Mouse (Mus musculus) kidney, adult 18-20 months (tissue): ENCODE measurements around the gene Lsm6.
"Not testable (repeated sequence)": the region's sequence is repeated elsewhere in the genome, so short reads cannot be mapped to it uniquely, and the experiment has no call there.

Source experiments
- DNase-seq: peaks from one replicate; pipeline ENCODE4 v3.0.0; 2021

The Lsm6 gene

DNA sequence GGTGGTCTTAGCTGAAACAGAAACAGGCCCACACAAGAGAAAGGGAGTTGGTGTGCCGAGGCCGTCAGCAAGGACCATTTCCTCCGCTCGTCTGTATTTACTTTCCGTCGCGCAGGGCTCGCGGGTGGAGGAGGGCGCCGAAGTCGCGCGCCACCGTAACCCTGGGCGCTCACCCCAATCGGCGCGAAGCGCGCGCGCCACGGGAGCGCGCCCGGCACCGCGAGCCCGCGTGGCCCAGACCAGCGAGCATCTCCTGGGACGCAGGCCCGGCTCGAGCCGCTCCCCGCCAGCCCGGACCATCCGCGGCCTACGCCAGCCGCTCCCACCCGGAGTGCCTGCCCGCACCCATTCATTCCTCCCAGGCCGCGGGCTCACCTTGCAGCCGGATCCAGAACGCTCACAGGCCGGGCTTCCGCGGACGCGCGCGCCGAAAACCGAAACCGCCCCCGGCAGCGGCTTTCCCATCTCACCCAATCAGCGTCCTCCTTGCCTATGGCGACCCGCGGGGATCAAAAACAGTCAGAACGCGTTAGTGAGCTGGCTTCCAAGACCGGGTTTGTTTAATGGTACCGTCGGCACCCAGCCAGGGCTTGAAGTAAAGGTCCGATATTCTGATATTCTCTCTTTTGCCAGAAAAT lies at the start of gene Lsm6:
Gene Lsm6 (minus strand): TSS at position 468 of the 638 bp plus-strand sequence.
- DNase-seq, result peak; percentile 99

DNA sequence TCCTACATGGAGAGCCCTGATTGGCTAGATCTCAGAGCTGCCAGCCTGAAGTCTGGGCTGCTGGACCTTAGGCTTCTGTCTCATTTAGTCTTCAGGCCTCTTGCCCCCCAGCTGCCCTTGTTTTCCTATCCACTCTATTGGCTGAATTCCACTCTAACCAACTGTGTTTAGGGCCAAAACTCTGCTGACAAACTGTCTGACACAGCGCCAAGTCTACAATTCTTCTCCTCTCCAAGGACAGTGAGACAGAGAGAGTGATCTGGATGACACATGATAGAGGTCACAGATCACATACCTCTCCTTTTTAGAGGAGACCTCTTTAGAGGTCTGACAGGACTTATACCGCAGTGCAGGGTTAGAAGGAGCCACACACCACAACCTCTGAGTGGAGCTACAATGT lies 46.1 kb upstream of the Lsm6 start:
- DNase-seq, result no peak

DNA sequence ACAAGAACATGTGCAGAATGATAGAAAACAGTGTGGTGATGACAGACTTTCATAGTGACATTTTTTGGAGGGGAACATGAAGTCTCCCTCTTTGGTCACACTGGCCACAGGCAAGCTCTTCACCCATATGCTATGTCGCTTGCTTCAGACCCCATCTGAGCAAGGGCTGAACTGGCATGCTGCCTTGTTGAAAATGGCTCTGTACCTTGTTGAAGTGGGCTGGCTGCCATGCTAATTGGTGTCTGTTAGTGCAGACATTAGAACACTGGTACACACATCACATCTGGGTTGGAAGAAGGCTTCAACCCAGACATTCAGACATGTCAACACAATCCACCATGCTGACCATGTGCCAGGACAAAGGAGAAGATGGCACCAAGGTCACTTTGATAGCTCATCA lies 42.1 kb upstream of the Lsm6 start:
- no peak for DNase-seq

DNA sequence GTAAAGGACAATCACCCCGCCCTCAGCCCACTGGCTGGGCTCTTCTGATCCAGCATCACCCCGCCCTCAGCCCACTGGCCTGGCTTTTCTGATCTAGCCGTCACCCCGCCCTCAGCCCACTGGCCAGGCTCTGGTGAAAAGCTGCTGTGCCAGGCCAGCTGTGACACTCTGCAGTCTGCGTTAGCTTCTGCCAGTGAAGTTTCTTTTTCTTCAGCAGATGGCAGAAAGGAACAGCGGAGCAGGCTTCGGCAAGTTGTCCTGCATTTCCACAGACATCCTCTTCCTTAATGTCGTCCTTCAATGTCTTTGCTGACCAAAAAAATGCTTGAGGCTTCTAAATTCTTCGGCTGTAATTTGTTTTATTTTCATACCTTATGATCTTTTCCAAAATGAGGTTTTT lies 41.1 kb upstream of the Lsm6 start:
- no peak for DNase-seq

DNA sequence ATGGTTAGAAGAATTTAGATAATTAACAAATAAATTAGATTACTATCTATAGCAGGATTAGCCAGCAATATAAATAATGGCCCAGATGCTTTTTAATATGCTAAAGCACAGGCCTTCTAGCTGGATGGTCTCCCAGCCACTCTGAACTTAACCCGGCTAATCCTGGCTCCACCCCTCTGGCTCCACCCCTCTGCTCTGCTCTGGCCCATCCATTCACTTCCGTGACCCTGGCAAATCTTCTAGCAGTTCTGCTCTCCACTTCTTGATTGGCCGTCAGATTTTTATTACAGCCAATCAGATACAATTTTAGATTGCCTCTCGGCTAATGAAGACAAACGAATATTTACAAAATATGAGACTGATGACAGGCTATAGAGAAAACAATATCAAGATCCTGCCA lies 39.8 kb upstream of the Lsm6 start:
- no peak for DNase-seq

DNA sequence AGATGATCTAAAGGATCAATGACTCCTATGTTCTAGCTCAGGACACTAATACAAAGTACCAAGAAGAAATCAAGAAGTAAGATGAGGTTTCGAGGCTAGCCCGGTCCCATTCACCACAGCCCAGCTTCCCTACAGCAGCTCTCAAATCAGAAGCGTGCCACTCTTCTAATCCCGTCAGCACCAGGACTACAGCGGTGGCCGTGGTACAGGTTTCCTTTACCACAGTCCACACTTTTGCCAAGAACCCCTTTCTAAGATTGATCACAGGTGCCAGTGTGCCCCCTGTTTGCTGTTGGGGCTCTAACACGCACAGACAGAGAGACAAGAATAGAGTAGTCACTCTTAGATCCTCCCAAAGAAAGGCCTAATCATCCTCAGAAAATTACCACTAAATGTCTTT lies 36.5 kb upstream of the Lsm6 start:
- DNase-seq, result no peak

DNA sequence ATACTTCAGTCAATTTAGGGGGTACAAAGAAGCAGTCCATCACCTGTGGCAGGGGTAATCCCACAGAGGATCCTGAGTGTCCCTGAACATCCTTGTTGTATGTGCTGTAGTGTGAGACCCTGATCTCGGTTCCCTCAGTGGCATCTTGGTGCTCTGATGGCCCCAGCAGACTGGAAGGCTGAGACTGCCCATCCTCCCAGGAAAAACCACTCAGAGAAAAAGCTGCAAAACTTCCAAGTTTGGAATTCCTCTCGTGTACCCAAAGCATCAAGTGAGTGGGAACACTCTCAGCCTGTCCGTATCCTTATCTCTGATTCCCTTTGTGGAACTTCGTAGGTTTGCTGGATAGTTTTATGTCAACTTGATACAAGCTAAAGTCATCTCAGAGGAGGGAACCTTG lies 31.3 kb upstream of the Lsm6 start:
- no peak for DNase-seq

DNA sequence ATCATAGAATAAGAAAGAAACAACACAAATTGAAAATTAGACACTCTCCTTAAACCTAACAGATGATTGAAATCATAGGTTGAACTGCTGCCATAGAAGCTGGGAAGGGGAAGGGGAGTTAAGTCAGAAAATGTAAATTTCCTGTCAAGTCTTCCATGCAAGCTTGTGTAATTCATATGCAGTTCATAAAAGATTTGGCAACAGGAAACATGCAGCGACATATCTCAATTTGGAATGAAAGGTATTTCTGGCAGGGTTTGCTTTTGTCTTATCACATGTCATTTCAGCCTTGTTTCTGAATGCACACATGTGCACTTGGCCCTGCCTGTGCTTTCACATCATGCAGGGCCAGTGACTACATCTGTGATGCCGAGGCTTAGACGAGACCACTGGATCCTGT lies 26.3 kb upstream of the Lsm6 start:
- no peak for DNase-seq

DNA sequence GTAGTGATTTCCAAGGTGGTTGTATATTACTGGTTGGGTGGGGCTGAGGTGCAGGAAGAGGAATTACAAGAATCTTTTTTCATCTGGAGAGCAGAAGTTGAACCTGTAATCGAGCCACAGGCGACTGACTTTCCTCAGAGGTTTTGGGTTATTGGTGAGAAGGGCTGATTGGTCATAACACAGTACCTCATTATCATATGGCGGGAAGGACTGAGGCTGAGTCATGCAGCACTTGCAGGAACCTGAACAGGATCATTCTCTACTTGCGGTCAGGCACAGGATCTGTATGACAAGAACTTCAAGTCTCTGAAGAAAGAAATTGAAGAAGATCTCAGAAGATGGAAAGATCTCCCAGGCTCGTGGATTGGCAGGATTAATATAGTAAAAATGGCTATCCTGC lies 23.6 kb upstream of the Lsm6 start:
- no peak for DNase-seq

DNA sequence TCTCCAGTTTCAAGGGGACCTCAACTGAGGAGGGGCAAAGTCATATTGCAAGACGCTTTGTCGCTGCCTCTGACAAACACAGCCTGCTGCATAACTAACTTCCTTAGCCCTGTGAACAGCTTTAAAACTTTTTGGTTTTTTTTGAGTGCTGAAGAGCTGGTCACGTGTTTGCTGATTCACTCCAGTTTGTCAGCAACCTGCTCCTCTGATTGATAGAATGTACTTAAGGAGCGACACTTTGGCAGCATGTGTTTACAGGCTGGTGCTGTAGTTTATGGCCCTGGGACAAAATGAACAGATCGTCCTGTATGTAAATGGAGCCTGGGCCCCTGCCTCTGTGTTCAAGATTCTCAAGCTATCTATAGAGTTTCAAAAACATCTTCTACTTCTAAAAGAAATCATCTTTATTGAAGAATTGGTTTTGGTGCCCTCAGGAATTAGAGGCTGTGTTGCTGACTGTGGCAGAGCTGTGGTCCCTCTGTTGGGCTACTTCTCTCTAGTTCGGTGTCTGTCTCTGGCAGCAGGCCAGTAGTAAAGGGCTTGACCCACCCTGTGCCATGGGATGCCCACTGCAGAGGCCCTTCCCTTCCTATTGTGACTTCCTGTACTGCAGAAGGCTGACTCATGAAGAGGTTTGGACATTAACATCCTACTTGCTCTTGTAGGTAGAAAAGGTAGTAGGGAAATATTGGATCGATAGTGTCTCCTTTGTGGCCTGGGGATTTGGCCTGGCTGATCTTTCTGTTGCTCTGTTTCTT lies 17.9 kb upstream of the Lsm6 start:
- no peak for DNase-seq

DNA sequence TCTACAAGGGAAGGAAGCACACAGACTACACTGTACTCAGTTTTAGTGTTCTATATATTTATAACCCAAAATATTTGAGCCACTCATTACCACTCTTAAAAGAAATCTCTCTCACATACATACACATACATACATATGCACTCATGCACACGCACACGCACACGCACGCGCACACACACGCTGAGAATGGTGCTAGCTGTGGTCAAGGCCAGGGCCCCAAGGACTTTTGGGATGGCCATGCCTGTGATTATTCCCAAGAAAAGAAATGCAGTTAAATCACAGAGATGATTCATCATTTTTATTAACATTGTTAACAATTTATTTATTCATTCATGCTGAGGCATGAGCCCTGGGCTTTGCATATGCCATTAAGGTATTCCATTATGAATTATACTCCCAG lies 15.2 kb upstream of the Lsm6 start:
- no peak for DNase-seq

DNA sequence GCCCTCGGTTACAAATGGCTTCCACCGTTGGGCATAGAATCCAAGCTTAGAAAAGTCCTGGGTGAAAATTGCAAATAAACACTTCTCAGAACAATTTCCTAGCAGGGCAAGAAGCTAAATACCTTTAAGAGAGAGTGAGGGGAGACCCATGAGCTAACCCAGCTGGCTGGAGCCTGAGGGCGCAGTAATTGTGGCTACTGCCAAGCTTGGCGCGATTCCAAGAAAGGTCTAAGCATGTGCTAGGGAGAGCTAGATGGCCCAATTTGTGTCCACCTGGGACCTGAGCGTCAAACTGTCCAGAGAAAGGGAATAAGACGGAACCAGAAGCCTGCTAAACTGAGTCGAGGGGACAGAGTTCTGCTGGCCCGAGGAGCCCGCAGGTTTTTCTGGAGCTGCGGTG lies 7.5 kb upstream of the Lsm6 start:
- no peak for DNase-seq

DNA sequence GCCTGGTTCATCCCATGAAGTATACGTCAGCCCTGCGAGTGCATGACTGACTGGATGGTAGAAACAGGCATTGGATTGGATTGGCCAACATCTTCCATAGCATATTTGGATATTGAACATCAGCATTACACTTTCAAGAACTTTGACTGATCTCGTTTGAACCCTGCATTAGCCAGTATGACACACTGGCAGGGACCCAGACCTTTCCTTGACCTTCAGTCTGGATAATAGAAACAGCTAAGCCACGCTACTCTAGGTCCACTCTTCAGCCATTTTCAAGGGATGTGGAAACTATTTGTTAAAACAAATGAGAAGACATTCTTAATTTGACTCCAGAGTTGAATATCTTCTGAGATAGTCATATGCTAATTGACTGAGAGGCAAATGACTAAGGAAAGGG lies 3.6 kb upstream of the Lsm6 start:
- DNase-seq, result no peak

DNA sequence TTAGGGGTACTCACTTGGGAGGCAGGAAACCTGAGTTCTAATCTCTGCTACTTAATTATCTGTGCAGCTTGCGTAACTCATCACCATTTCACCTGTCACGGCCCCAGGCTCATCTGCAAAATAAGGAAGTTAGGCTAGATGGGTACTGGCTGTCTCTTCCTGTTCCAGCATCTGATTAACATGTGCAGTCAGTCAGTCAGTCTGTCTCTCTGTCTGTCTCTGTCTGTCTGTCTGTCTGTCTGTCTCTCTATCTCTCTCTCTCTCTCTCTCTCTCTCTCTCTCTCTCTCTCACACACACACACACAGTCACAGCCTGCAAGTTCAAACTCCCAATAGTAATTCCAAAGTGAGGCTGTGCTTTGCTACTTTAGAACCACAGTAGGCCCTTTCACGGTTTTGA lies 967 bp downstream of the Lsm6 start:
- DNase-seq, result not testable (repeated sequence)

DNA sequence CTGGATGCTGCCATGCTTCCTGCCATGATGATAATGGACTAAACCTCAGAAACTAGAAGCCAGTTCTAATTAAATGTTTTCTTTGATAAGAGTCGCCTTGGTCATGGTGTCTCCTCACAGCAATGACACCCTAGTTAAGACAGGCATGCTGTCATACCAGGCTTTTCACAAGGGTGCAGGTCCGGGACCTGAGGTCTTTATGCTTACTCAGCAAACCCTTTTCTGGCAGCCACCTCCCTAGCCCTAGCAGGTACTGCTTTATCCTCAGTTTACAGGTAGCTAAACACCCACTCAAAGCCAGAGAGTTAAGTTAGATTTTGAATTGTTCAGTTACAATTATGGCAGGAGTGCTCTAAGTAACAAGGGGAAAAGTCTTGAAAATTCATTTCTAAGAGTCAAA lies 6.2 kb downstream of the Lsm6 start:
- no peak for DNase-seq

DNA sequence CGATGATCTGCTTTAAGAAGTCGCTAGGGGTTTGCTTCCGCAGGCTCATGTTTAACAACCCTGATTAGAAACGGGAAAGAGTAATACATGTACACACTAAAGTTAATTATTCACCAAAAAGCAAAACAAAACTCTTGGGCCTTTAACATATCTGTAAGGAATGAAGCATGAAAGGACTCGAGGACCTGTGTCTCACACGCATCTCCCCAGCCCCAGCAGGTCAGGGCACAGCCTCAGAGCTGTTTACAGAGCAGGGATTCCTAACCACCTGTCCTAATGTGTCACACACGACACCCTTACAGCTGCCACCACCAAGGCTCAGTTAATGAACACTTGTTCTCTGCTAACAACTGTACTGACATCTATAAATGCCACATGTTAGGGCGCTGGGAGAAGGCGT lies 7.9 kb downstream of the Lsm6 start:
- peak; percentile 39 for DNase-seq

DNA sequence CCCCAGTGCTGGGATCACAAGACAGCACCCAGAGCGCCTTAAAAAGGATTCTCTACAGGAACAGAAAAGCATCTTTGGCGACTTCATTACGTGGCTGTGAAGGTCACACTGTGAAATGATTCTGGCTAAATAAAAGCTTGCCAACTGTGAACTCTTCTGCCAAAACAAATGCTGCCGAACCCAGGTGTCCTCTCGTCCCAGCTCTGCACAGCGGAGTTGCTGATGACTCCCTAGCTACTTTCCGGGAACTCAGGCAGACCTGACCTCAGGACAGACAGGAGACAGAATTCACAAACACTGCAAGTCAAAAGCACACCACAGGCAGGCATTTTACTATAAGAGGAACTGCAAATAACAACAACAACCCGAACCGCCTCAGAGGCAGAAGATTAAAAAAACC lies 8.5 kb downstream of the Lsm6 start:
- DNase-seq, result no peak

DNA sequence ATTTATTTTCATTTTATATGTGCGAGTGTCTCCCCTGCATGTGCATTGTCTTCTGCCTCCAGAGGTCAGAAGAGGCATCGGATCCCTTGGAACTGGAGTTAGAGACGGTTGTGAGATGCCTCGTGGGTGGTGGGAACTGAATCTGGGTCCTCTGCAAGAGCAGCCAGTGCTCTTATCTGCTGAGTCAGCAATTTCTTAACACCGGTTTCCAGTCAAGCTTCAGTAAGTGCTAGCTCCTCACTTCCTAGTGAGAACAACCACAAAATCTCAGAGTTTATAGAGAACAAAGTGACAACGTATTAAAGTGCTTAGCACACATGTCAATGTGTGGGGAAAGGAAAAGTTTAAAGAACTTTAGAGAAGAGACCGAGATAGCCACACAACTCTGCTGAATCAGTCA lies 9.2 kb downstream of the Lsm6 start:
- no peak for DNase-seq

DNA sequence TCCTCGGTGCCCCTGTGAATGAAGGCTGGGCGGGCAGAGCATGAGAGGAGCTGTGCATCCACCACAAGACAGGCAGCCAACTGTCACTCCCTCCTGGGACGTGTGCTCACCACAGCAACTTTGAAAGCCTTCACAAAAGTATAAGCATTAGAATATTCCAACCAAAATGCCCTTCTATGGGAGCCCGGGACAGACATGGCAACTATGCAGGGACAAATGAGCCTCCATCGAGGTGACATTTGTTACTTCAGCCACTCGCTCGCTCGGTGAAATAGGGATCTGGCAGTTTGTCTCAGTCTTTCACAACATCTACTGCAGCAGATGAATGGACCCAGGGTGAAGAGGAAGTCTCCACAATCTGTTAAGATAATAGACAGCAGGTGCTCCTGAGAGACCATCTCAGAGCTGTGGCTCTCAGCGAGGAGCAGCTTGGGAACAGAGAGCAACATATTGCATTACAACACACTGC lies 10.7 kb downstream of the Lsm6 start:
- DNase-seq, result no peak

DNA sequence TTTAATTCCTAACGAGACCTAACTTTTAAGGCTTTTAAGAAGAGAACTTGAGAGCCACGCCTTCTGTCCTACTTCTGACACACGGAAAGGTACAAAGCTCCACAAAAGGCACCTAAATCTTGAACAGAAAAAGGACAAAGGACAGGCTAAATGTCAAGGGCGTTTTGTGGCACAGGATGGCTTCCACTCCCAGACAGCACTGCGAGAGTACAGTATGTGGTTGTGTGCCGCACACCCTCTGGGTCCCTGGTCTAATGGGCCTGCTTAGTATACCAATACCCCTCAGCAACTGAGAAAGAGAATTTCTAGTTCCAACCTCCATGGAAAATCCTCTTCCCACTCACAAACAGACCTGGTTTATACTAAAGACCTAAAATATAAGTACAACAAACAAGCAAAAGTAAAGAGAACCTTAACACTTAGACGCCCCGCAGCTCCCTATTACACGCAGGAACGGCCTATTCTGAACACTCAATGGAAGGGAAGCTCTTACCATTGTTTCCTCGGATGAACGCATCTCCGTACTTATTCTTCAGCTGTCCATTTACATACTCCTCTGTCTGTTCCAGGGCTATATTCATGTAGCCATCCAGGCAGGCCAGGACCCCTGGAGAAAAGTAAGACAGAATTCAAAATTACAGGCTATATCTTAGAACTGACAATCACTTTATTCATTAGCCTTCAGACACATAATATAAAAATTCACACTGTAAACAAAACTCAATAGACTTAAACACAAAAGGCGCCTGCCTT lies 11.3 kb downstream of the Lsm6 start:
- DNase-seq, result no peak

DNA sequence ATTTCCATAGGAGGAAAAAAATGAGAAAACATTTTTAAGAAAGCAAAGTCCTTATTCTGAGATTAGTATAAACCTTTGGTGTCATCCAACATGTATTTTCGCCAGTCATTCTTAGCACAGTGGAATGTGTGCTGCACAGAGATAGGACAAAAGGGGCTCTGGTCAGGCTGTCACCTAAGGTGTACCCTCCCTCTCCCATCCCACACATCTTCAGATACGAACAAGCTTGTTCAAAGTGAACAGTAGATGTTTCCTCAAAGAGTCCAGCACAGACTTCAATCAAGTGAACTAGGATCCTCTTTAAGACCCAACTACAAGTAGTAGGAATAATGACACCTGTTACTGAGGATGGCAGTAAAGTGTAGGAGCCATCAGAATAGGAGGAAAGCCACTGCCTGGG lies 12.1 kb downstream of the Lsm6 start:
- no peak for DNase-seq

DNA sequence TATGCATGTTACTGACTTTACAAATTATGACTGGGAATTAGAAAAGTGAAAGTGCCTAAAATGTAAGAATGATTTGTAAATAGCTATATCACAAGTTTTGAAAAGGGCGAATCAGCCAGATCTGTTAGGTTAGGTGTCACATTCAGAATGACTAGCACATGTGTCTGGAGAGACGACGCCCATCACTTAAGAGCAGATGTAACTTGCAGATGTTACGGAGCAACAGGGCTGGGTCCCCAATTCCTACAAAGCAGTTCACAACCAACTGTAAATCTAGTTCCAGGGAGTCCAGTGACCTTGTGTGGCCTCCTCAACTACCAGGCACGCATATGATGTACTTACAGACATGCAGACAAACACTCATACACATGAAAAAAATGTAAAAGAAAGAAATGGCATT lies 12.5 kb downstream of the Lsm6 start:
- no peak for DNase-seq

DNA sequence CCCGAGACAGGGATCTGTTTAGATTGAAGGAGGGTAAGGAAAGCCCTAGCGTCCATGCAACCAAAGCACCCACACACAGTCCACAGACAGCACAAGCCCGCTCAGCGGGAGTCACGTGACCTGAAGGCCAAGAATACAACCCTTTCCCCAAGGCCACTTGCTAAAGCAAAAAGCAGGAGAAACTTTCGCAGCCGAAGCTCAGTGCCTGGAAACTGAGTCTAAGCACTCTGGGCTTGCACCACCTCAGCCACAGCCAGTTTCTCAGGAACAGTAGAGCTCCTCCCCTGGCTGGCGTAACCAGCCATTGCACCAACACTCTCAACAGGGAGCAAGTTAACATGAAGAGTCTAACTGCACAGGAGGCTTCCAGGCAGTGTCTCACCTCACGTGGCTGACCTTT lies 13.7 kb downstream of the Lsm6 start:
- no peak for DNase-seq

DNA sequence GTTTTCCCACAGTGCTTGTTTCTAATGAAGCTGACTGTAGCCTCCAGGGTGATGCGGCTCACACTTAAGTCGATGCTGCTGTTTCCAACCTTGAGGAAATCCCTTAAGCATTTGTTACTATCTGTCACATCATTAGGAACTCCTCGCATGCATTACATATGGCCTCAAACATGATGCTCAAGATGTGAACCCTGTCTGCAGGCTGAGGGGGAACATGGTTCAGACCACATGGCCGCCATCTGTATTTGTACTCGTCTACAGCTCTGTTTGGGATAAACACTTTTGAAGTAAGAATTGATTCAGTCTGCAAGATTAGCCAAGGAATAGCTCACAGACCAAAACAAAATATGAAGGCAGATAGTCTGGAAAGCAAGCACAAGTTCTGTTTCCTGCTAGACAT lies 14.9 kb downstream of the Lsm6 start:
- no peak for DNase-seq
